Mouse (Mus musculus) liver, postnatal 0 days (tissue): ENCODE data around the gene Olfr1390.

Experiments
- CTCF ChIP-seq: sonication (generic); IDR thresholded peaks from 2 replicates; pipeline ENCODE4 v1.5.1; 2016; ENCODE audit warnings: antibody characterized with exemption, low read depth
- EP300 ChIP-seq: IDR thresholded peaks from 2 replicates; pipeline ENCODE4 v1.6.1; 2016; ENCODE audit warnings: antibody characterized with exemption, low read depth, mild to moderate bottlenecking

DNA sequence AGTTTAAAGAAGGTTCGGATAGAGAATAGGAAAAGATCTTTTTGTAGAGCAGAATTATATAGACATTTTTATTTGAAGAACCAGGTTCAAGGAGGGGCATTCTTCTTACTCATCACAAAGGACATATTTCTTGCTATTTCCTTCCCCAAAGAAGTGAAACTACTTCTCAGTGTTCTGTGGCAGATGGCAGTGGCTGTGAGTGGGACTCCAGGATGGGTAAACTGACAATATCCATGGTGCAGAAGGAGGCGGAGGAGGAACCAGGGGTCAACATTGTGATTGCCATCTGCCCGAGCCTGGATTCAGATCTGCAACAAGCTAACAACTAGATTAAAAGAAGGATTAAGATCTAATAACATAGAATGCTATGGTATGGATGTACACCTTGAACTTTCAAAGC lies 8.3 kb upstream of the Olfr1390 start:
- TF ChIP-seq CTCF, result no peak
- TF ChIP-seq EP300, result no peak
